Mouse (Mus musculus): ENCODE results near the gene Aqr. TPM values are rescaled to one million over a fixed set of nuclear protein-coding genes. Genes with fewer than 3 reads are reported as not detected.

Aqr gene
- polyA plus RNA-seq, 1 experiment from 2014 or later, result 32.0 TPM

Small RNA genes lying within 50 kb of the gene (microRNA-seq; reads per million reads assigned to microRNA genes)
- gene Mir7002, result 0.69 reads per million

Other genes with a start within 250 kb of the Aqr start
- 10.5 and 11.9 TPM in 2 replicates for gene Gjd2, start 173.4 kb downstream of the Aqr start, polyA plus RNA-seq (2015; fragmentation: Nextera tagmentation; extraction: Ambion mirVana)
- gene Actc1, start 133.5 kb downstream of the Aqr start, polyA plus RNA-seq (2015; fragmentation: Nextera tagmentation; extraction: Ambion mirVana), result 0.51 and 0.97 TPM in 2 replicates
- gene Zfp770, start 14.4 kb upstream of the Aqr start, polyA plus RNA-seq (2015; fragmentation: Nextera tagmentation; extraction: Ambion mirVana), result 5.8 and 6.3 TPM in 2 replicates

Measured in midbrain, embryonic 16.5 days (tissue).